ENCODE assay signal across 23 mouse cellular contexts in the genomic region with DNA sequence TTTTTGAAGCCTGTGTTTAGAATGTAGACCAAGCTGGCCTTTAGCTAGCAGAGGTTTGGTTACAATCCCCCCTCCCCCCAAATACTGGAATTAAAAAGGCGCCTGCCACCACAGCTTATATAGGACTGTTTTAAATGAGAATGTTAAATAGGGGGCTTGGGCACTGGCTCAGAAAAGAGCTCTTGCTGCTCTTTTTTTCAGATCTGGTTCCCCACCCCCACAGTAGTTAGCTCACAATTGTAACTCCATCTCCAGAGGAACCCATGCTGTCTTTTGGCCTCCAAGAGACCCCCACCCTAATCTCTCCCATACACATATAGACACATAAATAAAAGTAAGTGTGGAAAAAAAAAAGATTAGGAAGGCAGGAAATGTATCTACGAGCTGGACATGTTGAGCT. TPM values are rescaled to one million over a fixed set of nuclear protein-coding genes. Genes with fewer than 3 reads are reported as not detected.
DNase-seq lines count a peak whose midpoint lies in the region; ATAC-seq and TF ChIP-seq lines count a peak whose summit lies in the region.
"Had no signal": no experiment of that assay in that cellular context is flagged by ENCODE, and none has a peak within 500 bp of the region (broad histone marks: within the 10 kb centered on the region; RNA-seq: fewer than 3 reads in every experiment).

No protein-coding gene starts in this region.

- H3K27ac ChIP-seq in ES-Bruce4 (ENCODE audit: insufficient read depth, low read length), result peak overlapping the region; percentile 78
- no peak overlapping the region for H3K27ac ChIP-seq in stomach, embryonic 16.5 days (ENCODE audit: low read length)
- H3K27ac ChIP-seq in midbrain, embryonic 11.5 days (ENCODE audit: low read depth, low read length), result no peak overlapping the region
- H3K27ac ChIP-seq in limb, embryonic 10.5 days, result no peak overlapping the region
- H3K27ac ChIP-seq: embryonic facial prominence, embryonic 15.5 days; forebrain, embryonic 10.5 days; forebrain, embryonic 15.5 days; heart, embryonic 15.5 days; hindbrain, embryonic 14.5 days had no signal

- peak overlapping the region; percentile 71 for H3K4me3 ChIP-seq in E14TG2a.4 (replicated peaks; ENCODE audit: low read length)
- peak overlapping the region; percentile 41; the same call in 1 of the 2 replicates for H3K4me3 ChIP-seq in ES-Bruce4 (ENCODE audit: low read depth, low read length)
- no peak overlapping the region for H3K4me3 ChIP-seq in stomach, embryonic 16.5 days (replicated peaks; ENCODE audit: low read length)
- no peak overlapping the region for H3K4me3 ChIP-seq in midbrain, embryonic 11.5 days (ENCODE audit: low read depth, low read length)
- H3K4me3 ChIP-seq in limb, embryonic 10.5 days, result no peak overlapping the region
- H3K4me3 ChIP-seq: embryonic facial prominence, embryonic 15.5 days; erythroblast, embryonic 14.5 days; forebrain, embryonic 10.5 days; forebrain, embryonic 15.5 days; heart, embryonic 15.5 days had no signal

- peak; percentile 66 for DNase-seq in ZHBTc4 (ENCODE audit: low read depth, low spot score)
- DNase-seq in midbrain, embryonic 11.5 days (ENCODE audit: low spot score, missing footprints), result no peak
- no peak for DNase-seq in cerebellum, postnatal 10 days
- DNase-seq in limb, embryonic 10.5 days (ENCODE audit: low spot score), result no peak
- DNase-seq: adrenal gland, postnatal 10 days; cerebellum, adult 11-12 months; cerebellum, adult 9-11 months; embryo, embryonic 11 days; gastrocnemius, postnatal 10 days; heart, postnatal 14 days; kidney, adult 11 months; kidney, adult 9 months had no signal

- WGBS in stomach, embryonic 16.5 days, result 49% methylated on average over 2 of the region's 2 CpGs
- WGBS in midbrain, embryonic 11.5 days, result 44% methylated on average over 2 of the region's 2 CpGs
- 72% methylated on average over 2 of the region's 2 CpGs for WGBS in limb, embryonic 10.5 days

- H3K9me3 ChIP-seq in E14TG2a.4 (ENCODE audit: low read length) (no peaks in the 10 kb centered on the region), ES-Bruce4 (replicated peaks; ENCODE audit: control insufficient read depth, insufficient read depth, low read length, poor library complexity, severe bottlenecking) (no peaks in the 10 kb centered on the region)
- H3K9me3 ChIP-seq in stomach, embryonic 16.5 days (replicated peaks; ENCODE audit: control insufficient read depth, low read length), result no peaks in the 10 kb centered on the region
- no peaks in the 10 kb centered on the region for H3K9me3 ChIP-seq in midbrain, embryonic 11.5 days (ENCODE audit: control insufficient read depth, low read length)
- H3K9me3 ChIP-seq in limb, embryonic 10.5 days (replicated peaks), result no peaks in the 10 kb centered on the region
- H3K9me3 ChIP-seq: embryonic facial prominence, embryonic 15.5 days; forebrain, embryonic 15.5 days had no signal

- no peak overlapping the region for H3K9ac ChIP-seq in ES-Bruce4 (ENCODE audit: low read depth, poor library complexity, severe bottlenecking)
- no peak overlapping the region for H3K9ac ChIP-seq in stomach, embryonic 16.5 days (ENCODE audit: low read length)
- H3K9ac ChIP-seq in midbrain, embryonic 11.5 days (ENCODE audit: low read length), result no peak overlapping the region
- H3K9ac ChIP-seq: embryonic facial prominence, embryonic 15.5 days; forebrain, embryonic 15.5 days; heart, embryonic 15.5 days; hindbrain, embryonic 14.5 days had no signal

- TF ChIP-seq POLR2A in ES-Bruce4 (IDR thresholded peaks at IDR 0.05; ENCODE audit: insufficient read depth, low read length), result no peak

- H3K4me1 ChIP-seq in E14TG2a.4 (replicated peaks; ENCODE audit: low read depth, low read length), result peaks cover 57% of the 10 kb centered on the region
- peaks cover 1% of the 10 kb centered on the region for H3K4me1 ChIP-seq in ES-Bruce4 (ENCODE audit: control insufficient read depth, insufficient read depth, low read length)
- H3K4me1 ChIP-seq in stomach, embryonic 16.5 days (ENCODE audit: control insufficient read depth, insufficient read depth, low read length), result no peaks in the 10 kb centered on the region
- H3K4me1 ChIP-seq in midbrain, embryonic 11.5 days (ENCODE audit: control insufficient read depth, insufficient read depth, low read length), result no peaks in the 10 kb centered on the region
- H3K4me1 ChIP-seq in limb, embryonic 10.5 days, result peaks cover 2% of the 10 kb centered on the region; the same call in 1 of the 2 replicates
- H3K4me1 ChIP-seq: embryonic facial prominence, embryonic 15.5 days had no signal

- H3K27me3 ChIP-seq in E14TG2a.4 (ENCODE audit: insufficient read depth, low read length) (no peaks in the 10 kb centered on the region), ES-Bruce4 (ENCODE audit: control insufficient read depth, insufficient read depth, low read length, poor library complexity, severe bottlenecking) (no peaks in the 10 kb centered on the region)
- H3K27me3 ChIP-seq in stomach, embryonic 16.5 days (ENCODE audit: control insufficient read depth, insufficient read depth, low read length), result no peaks in the 10 kb centered on the region
- no peaks in the 10 kb centered on the region for H3K27me3 ChIP-seq in midbrain, embryonic 11.5 days (ENCODE audit: control insufficient read depth, insufficient read depth, low read length)
- peaks cover 8% of the 10 kb centered on the region for H3K27me3 ChIP-seq in limb, embryonic 10.5 days (ENCODE audit: low read depth, poor library complexity, severe bottlenecking)
- H3K27me3 ChIP-seq: embryonic facial prominence, embryonic 15.5 days; forebrain, embryonic 15.5 days; heart, embryonic 15.5 days had no signal

- H3K4me2 ChIP-seq in stomach, embryonic 16.5 days (ENCODE audit: low read depth, low read length), result 0 out of 2 replicates have a peak overlapping the region, but pooled peaks have one; percentile 15
- no peak overlapping the region for H3K4me2 ChIP-seq in midbrain, embryonic 11.5 days
- H3K4me2 ChIP-seq: embryonic facial prominence, embryonic 15.5 days; forebrain, embryonic 15.5 days; heart, embryonic 11.5 days; heart, embryonic 15.5 days; hindbrain, embryonic 14.5 days had no signal

- no peaks in the 10 kb centered on the region for H3K36me3 ChIP-seq in E14TG2a.4 (ENCODE audit: insufficient read depth, low read length)
- no peaks in the 10 kb centered on the region for H3K36me3 ChIP-seq in ES-Bruce4 (ENCODE audit: control insufficient read depth, insufficient read depth, low read length, poor library complexity, severe bottlenecking)
- H3K36me3 ChIP-seq in stomach, embryonic 16.5 days (ENCODE audit: control insufficient read depth, insufficient read depth, low read length), result no peaks in the 10 kb centered on the region
- no peaks in the 10 kb centered on the region for H3K36me3 ChIP-seq in midbrain, embryonic 11.5 days (ENCODE audit: control insufficient read depth, insufficient read depth, low read length)
- H3K36me3 ChIP-seq in limb, embryonic 10.5 days, result no peaks in the 10 kb centered on the region
- H3K36me3 ChIP-seq: embryonic facial prominence, embryonic 15.5 days; forebrain, embryonic 10.5 days; forebrain, embryonic 15.5 days; heart, embryonic 15.5 days had no signal

- no peak for TF ChIP-seq EP300 in ES-Bruce4 (IDR thresholded peaks at IDR 0.05; ENCODE audit: insufficient read depth, low read depth, low read length)

- no peak for ATAC-seq in stomach, embryonic 16.5 days (ENCODE audit: insufficient read depth, low FRiP score)
- no peak for ATAC-seq in midbrain, embryonic 11.5 days (ENCODE audit: low FRiP score)
- ATAC-seq: forebrain, embryonic 15.5 days had no signal

- no peak for TF ChIP-seq CTCF in E14TG2a.4 (conservative IDR thresholded peaks at IDR 0.05; ENCODE audit: low read length)
- TF ChIP-seq CTCF in ES-Bruce4 (IDR thresholded peaks at IDR 0.05; ENCODE audit: low read depth, low read length), result no peak

RNA-seq across cellular contexts. Expression of a gene that starts 20.6 kb away (rescaled TPM):
- polyA plus RNA-seq in ES-Bruce4 (2011; ENCODE audit: insufficient read depth, insufficient read length, low read depth, missing spikeins), result not detected in 2 replicates
- polyA plus RNA-seq in stomach, embryonic 16.5 days (2015; fragmentation: Nextera tagmentation; extraction: Ambion mirVana), result 0.13 TPM in 1 of 2 replicates, not detected in the other
- polyA plus RNA-seq in midbrain, embryonic 11.5 days (2014; fragmentation: Nextera tagmentation; extraction: Ambion mirVana), result not detected in 2 replicates
- polyA plus RNA-seq in limb, embryonic 10.5 days (2016; fragmentation: Nextera tagmentation; extraction: Ambion mirVana), result not detected in 2 replicates
- polyA plus RNA-seq: embryonic facial prominence, embryonic 11.5 days; embryonic facial prominence, embryonic 15.5 days; erythroblast, embryonic 14.5 days; forebrain, embryonic 10.5 days; forebrain, embryonic 15.5 days; heart, embryonic 11.5 days; heart, embryonic 15.5 days; hindbrain, embryonic 14.5 days had no signal

RNA-seq across cellular contexts. Expression of a gene that starts 37.9 kb away (rescaled TPM):
- 24.4 and 27.1 TPM in 2 replicates for polyA plus RNA-seq in ES-Bruce4 (2011; ENCODE audit: insufficient read depth, insufficient read length, low read depth, missing spikeins)
- polyA plus RNA-seq in stomach, embryonic 16.5 days (2015; fragmentation: Nextera tagmentation; extraction: Ambion mirVana), result 12.1 and 13.6 TPM in 2 replicates
- polyA plus RNA-seq in midbrain, embryonic 11.5 days (2014; fragmentation: Nextera tagmentation; extraction: Ambion mirVana), result 19.2 and 22.3 TPM in 2 replicates
- polyA plus RNA-seq in limb, embryonic 10.5 days (2016; fragmentation: Nextera tagmentation; extraction: Ambion mirVana), result 9.5 and 10.6 TPM in 2 replicates

Comparison
In these comparisons a context has a peak if more than half of its experiments do, and no peak if none do; other contexts are left out.
1. H3K4me3 ChIP-seq: peak in E14TG2a.4 (single experiment) and ES-Bruce4 (single experiment); none in stomach, embryonic 16.5 days (single experiment), midbrain, embryonic 11.5 days (single experiment) and limb, embryonic 10.5 days (single experiment).